ENCODE assay signal across 19 mouse cellular contexts in genomic region chr9:108777276-108777675, GRCm38 (mm10).
"Had no signal": no experiment of that assay in that cellular context is flagged by ENCODE, and none has a peak within 500 bp of the region (broad histone marks: within the 10 kb centered on the region; RNA-seq: fewer than 3 reads in every experiment).

No protein-coding gene starts in this region.

- H3K4me3 ChIP-seq: limb, embryonic 12.5 days; limb, embryonic 15.5 days; midbrain, embryonic 10.5 days; midbrain, embryonic 15.5 days; neural tube, embryonic 12.5 days; neural tube, embryonic 15.5 days had no signal

- H3K4me2 ChIP-seq: limb, embryonic 12.5 days; limb, embryonic 15.5 days; midbrain, embryonic 15.5 days; neural tube, embryonic 12.5 days; neural tube, embryonic 15.5 days had no signal

- DNase-seq: kidney, adult 2 months; kidney, postnatal 25 days; left cerebral cortex, postnatal 4 days; lung, adult 2 months; lung, postnatal 14 days; lung, postnatal 4 days; retina, postnatal 1 day; thymus, adult 2 months; thymus, postnatal 14 days; thymus, postnatal 4 days had no signal

- H3K4me1 ChIP-seq: limb, embryonic 15.5 days; neural tube, embryonic 12.5 days had no signal

- H3K36me3 ChIP-seq: limb, embryonic 12.5 days; limb, embryonic 15.5 days; midbrain, embryonic 10.5 days; midbrain, embryonic 15.5 days; neural tube, embryonic 12.5 days; neural tube, embryonic 15.5 days had no signal

- H3K9me3 ChIP-seq: limb, embryonic 12.5 days; limb, embryonic 15.5 days; midbrain, embryonic 15.5 days; neural tube, embryonic 12.5 days; neural tube, embryonic 15.5 days had no signal

- H3K27ac ChIP-seq: kidney, postnatal 0 days; limb, embryonic 12.5 days; limb, embryonic 15.5 days; midbrain, embryonic 10.5 days; midbrain, embryonic 15.5 days; neural tube, embryonic 12.5 days; neural tube, embryonic 15.5 days; stomach, postnatal 0 days had no signal

- ATAC-seq: intestine, postnatal 0 days; midbrain, embryonic 15.5 days had no signal

- H3K9ac ChIP-seq: limb, embryonic 12.5 days; limb, embryonic 15.5 days; midbrain, embryonic 15.5 days; neural tube, embryonic 12.5 days; neural tube, embryonic 15.5 days had no signal

- H3K27me3 ChIP-seq: limb, embryonic 12.5 days; limb, embryonic 15.5 days; midbrain, embryonic 15.5 days; neural tube, embryonic 15.5 days had no signal
